Mouse (Mus musculus): Measurements from ENCODE around the gene 1700047I17Rik2. TPM values are rescaled to one million over a fixed set of nuclear protein-coding genes. Genes with fewer than 3 reads are reported as not detected.
A peak's percentile ranks its signal among the peaks of the same experiment; 100 is the strongest.
"Not testable (repeated sequence)": the region's sequence is repeated elsewhere in the genome, so short reads cannot be mapped to it uniquely, and the experiment has no call there.

The 1700047I17Rik2 gene
- polyA plus RNA-seq (2015; fragmentation: Nextera tagmentation; extraction: Ambion mirVana) = 1.1 TPM in 1 of 2 replicates, not detected in the other

GRCm38 (mm10) chr12:55199306-55199705 is at the start of gene 1700047I17Rik2:
TSS of gene 1700047I17Rik2 (plus strand) at chr12:55199592.
- ATAC-seq = peak; percentile 98
- H3K27ac ChIP-seq (ENCODE audit: low read length); H3K4me1 ChIP-seq (replicated peaks; ENCODE audit: control insufficient read depth, insufficient read depth, low read length); H3K27me3 ChIP-seq (replicated peaks; ENCODE audit: control insufficient read depth, insufficient read depth, low read length); H3K36me3 ChIP-seq (ENCODE audit: control insufficient read depth, insufficient read depth); H3K4me2 ChIP-seq (ENCODE audit: low read length); H3K4me3 ChIP-seq (replicated peaks; ENCODE audit: low read length); H3K9me3 ChIP-seq (ENCODE audit: control insufficient read depth, low read length); H3K9ac ChIP-seq (replicated peaks; ENCODE audit: low read depth, low read length): not testable (repeated sequence)
- WGBS = no CpG with 5 or more reads among the region's 40 CpGs

- WGBS = no CpG with 5 or more reads among the region's 57 CpGs
- H3K4me2 ChIP-seq (ENCODE audit: low read length) = not testable (repeated sequence)
- peak within 1 kb of the TSS; percentile 26 for H3K4me3 ChIP-seq (replicated peaks; ENCODE audit: low read length)
Measured at GRCm38 (mm10) chr12:55154559-55155448, 44.6 kb upstream of the 1700047I17Rik2 start, which contains the start of gene Srp54b. TSS of gene Srp54b (plus strand) at chr12:55155104.

GRCm38 (mm10) chr12:55155449-55155783 is 44.0 kb upstream of the 1700047I17Rik2 start:
- peak overlapping the region; percentile 26 for H3K4me3 ChIP-seq (replicated peaks; ENCODE audit: low read length)
- not testable (repeated sequence) for H3K4me2 ChIP-seq (ENCODE audit: low read length); H3K27ac ChIP-seq (ENCODE audit: low read length); ATAC-seq; H3K9ac ChIP-seq (replicated peaks; ENCODE audit: low read depth, low read length); H3K9me3 ChIP-seq (ENCODE audit: control insufficient read depth, low read length); H3K27me3 ChIP-seq (replicated peaks; ENCODE audit: control insufficient read depth, insufficient read depth, low read length); H3K36me3 ChIP-seq (ENCODE audit: control insufficient read depth, insufficient read depth); H3K4me1 ChIP-seq (replicated peaks; ENCODE audit: control insufficient read depth, insufficient read depth, low read length)
- under 1% methylated on average over 9 of the region's 24 CpGs for WGBS

More at GRCm38 (mm10) chr12:55154559-55155448, 44.6 kb upstream of the 1700047I17Rik2 start, which contains the start of gene Srp54b:
- H3K36me3 ChIP-seq (ENCODE audit: control insufficient read depth, insufficient read depth); H3K4me1 ChIP-seq (replicated peaks; ENCODE audit: control insufficient read depth, insufficient read depth, low read length); H3K9ac ChIP-seq (replicated peaks; ENCODE audit: low read depth, low read length); H3K27me3 ChIP-seq (replicated peaks; ENCODE audit: control insufficient read depth, insufficient read depth, low read length); H3K9me3 ChIP-seq (ENCODE audit: control insufficient read depth, low read length); H3K27ac ChIP-seq (ENCODE audit: low read length): not testable (repeated sequence)
- ATAC-seq = peak; percentile 99

GRCm38 (mm10) chr12:55167034-55167557 is 32.3 kb upstream of the 1700047I17Rik2 start:
- H3K4me3 ChIP-seq (replicated peaks; ENCODE audit: low read length); H3K27me3 ChIP-seq (replicated peaks; ENCODE audit: control insufficient read depth, insufficient read depth, low read length); H3K9ac ChIP-seq (replicated peaks; ENCODE audit: low read depth, low read length); H3K4me2 ChIP-seq (ENCODE audit: low read length); ATAC-seq; H3K27ac ChIP-seq (ENCODE audit: low read length); H3K9me3 ChIP-seq (ENCODE audit: control insufficient read depth, low read length); H3K4me1 ChIP-seq (replicated peaks; ENCODE audit: control insufficient read depth, insufficient read depth, low read length); H3K36me3 ChIP-seq (ENCODE audit: control insufficient read depth, insufficient read depth): not testable (repeated sequence)
- no CpG with 5 or more reads among the region's 7 CpGs for WGBS

GRCm38 (mm10) chr12:55187686-55188085 is 11.7 kb upstream of the 1700047I17Rik2 start:
- not testable (repeated sequence) for H3K4me1 ChIP-seq (replicated peaks; ENCODE audit: control insufficient read depth, insufficient read depth, low read length); H3K27ac ChIP-seq (ENCODE audit: low read length); H3K9me3 ChIP-seq (ENCODE audit: control insufficient read depth, low read length); H3K9ac ChIP-seq (replicated peaks; ENCODE audit: low read depth, low read length); H3K4me3 ChIP-seq (replicated peaks; ENCODE audit: low read length); ATAC-seq; H3K36me3 ChIP-seq (ENCODE audit: control insufficient read depth, insufficient read depth); H3K4me2 ChIP-seq (ENCODE audit: low read length); H3K27me3 ChIP-seq (replicated peaks; ENCODE audit: control insufficient read depth, insufficient read depth, low read length)
- no CpG with 5 or more reads among the region's 8 CpGs for WGBS

GRCm38 (mm10) chr12:55189127-55189526 is 10.3 kb upstream of the 1700047I17Rik2 start:
- not testable (repeated sequence) for H3K4me1 ChIP-seq (replicated peaks; ENCODE audit: control insufficient read depth, insufficient read depth, low read length); H3K36me3 ChIP-seq (ENCODE audit: control insufficient read depth, insufficient read depth); H3K4me3 ChIP-seq (replicated peaks; ENCODE audit: low read length); H3K9me3 ChIP-seq (ENCODE audit: control insufficient read depth, low read length); H3K27me3 ChIP-seq (replicated peaks; ENCODE audit: control insufficient read depth, insufficient read depth, low read length); H3K27ac ChIP-seq (ENCODE audit: low read length); H3K9ac ChIP-seq (replicated peaks; ENCODE audit: low read depth, low read length); ATAC-seq; H3K4me2 ChIP-seq (ENCODE audit: low read length)
- WGBS = no CpG with 5 or more reads among the region's 5 CpGs

- H3K27ac ChIP-seq (ENCODE audit: low read length); H3K4me1 ChIP-seq (replicated peaks; ENCODE audit: control insufficient read depth, insufficient read depth, low read length); H3K36me3 ChIP-seq (ENCODE audit: control insufficient read depth, insufficient read depth); H3K9me3 ChIP-seq (ENCODE audit: control insufficient read depth, low read length); H3K9ac ChIP-seq (replicated peaks; ENCODE audit: low read depth, low read length); H3K27me3 ChIP-seq (replicated peaks; ENCODE audit: control insufficient read depth, insufficient read depth, low read length); H3K4me3 ChIP-seq (replicated peaks; ENCODE audit: low read length); H3K4me2 ChIP-seq (ENCODE audit: low read length): not testable (repeated sequence)
- no CpG with 5 or more reads among the region's 18 CpGs for WGBS
- ATAC-seq = peak; percentile 63
Measured at GRCm38 (mm10) chr12:55199799-55200198, 407 bp downstream of the 1700047I17Rik2 start.

- not testable (repeated sequence) for H3K9me3 ChIP-seq (ENCODE audit: control insufficient read depth, low read length); H3K4me2 ChIP-seq (ENCODE audit: low read length); H3K27me3 ChIP-seq (replicated peaks; ENCODE audit: control insufficient read depth, insufficient read depth, low read length); H3K4me3 ChIP-seq (replicated peaks; ENCODE audit: low read length); H3K36me3 ChIP-seq (ENCODE audit: control insufficient read depth, insufficient read depth); ATAC-seq; H3K27ac ChIP-seq (ENCODE audit: low read length); H3K9ac ChIP-seq (replicated peaks; ENCODE audit: low read depth, low read length); H3K4me1 ChIP-seq (replicated peaks; ENCODE audit: control insufficient read depth, insufficient read depth, low read length)
- no CpG with 5 or more reads among the region's 6 CpGs for WGBS
Measured at GRCm38 (mm10) chr12:55212944-55213343, 13.6 kb downstream of the 1700047I17Rik2 start.

GRCm38 (mm10) chr12:55229626-55230519 is 30.5 kb downstream of the 1700047I17Rik2 start, which contains the start of gene Srp54c:
TSS of gene Srp54c (plus strand) at chr12:55230168.
- no CpG with 5 or more reads among the region's 57 CpGs for WGBS
- not testable (repeated sequence) for H3K9ac ChIP-seq (replicated peaks; ENCODE audit: low read depth, low read length); H3K4me2 ChIP-seq (ENCODE audit: low read length); H3K27ac ChIP-seq (ENCODE audit: low read length); H3K9me3 ChIP-seq (ENCODE audit: control insufficient read depth, low read length); H3K4me1 ChIP-seq (replicated peaks; ENCODE audit: control insufficient read depth, insufficient read depth, low read length); H3K27me3 ChIP-seq (replicated peaks; ENCODE audit: control insufficient read depth, insufficient read depth, low read length); H3K36me3 ChIP-seq (ENCODE audit: control insufficient read depth, insufficient read depth)
- ATAC-seq = peak; percentile 99
- H3K4me3 ChIP-seq (replicated peaks; ENCODE audit: low read length) = peak within 1 kb of the TSS; percentile 39
